Mouse (Mus musculus) testis, adult 2 months (tissue): ENCODE data around the gene Gstp2.

ENCODE experiments used
- CTCF ChIP-seq: fragments of 200-500 bp; IDR thresholded peaks from 2 replicates; pipeline ENCODE4 v1.5.1; 2012; ENCODE audit warnings: low read depth, mild to moderate bottlenecking, inconsistent platforms, low read length, moderate library complexity; ENCODE audit not compliant: control insufficient read depth, insufficient read depth, insufficient replicate concordance
- POLR2A ChIP-seq: fragments of 200-500 bp; IDR thresholded peaks from 2 replicates; pipeline ENCODE4 v1.6.1; 2012; ENCODE audit warnings: low read depth, mild to moderate bottlenecking, inconsistent platforms, low read length, moderate library complexity; ENCODE audit not compliant: control insufficient read depth

- TF ChIP-seq CTCF, result no peak
- TF ChIP-seq POLR2A, result no peak
Observed at GRCm38 (mm10) chr19:3990804-3991203, 55.0 kb downstream of the Gstp2 start.
